Mouse (Mus musculus) CH12.LX (cell line): ENCODE measurements around the gene Cptp. TPM values are rescaled to one million over a fixed set of nuclear protein-coding genes. Genes with fewer than 3 reads are reported as not detected.
A peak's percentile ranks its signal among the peaks of the same experiment; 100 is the strongest.

Source experiments
- DNase-seq: peaks from one replicate; pipeline ENCODE4 v3.0.0-alpha.2; 2013; ENCODE audit errors: extremely low read depth
- H3K27ac ChIP-seq: 2 replicates; pipeline ENCODE4 v1.5.1; 2012; ENCODE audit warnings: low read depth, mild to moderate bottlenecking, control low read depth, moderate library complexity; ENCODE audit not compliant: insufficient read depth
- H3K27me3 ChIP-seq: replicated peaks from 2 replicates; pipeline ENCODE3; 2012; ENCODE audit warnings: inconsistent platforms
- H3K36me3 ChIP-seq, 2 experiments: replicated peaks in 1 of 2; 2 replicates each; pipeline versions ENCODE3 to v1.6.1; 2012; ENCODE audit warnings: inconsistent platforms in 1 of 2, low read length in 1 of 2, mild to moderate bottlenecking in 1 of 2, mixed read lengths in 1 of 2, moderate library complexity in 1 of 2; ENCODE audit not compliant: control insufficient read depth in 1 of 2, insufficient read depth in 1 of 2
- H3K4me1 ChIP-seq, 2 experiments: 2 replicates each; pipeline ENCODE4 v1.6.1; 2012; ENCODE audit warnings: inconsistent platforms in 1 of 2, moderate library complexity in 1 of 2; ENCODE audit not compliant: insufficient read depth in 2 of 2, control insufficient read depth in 1 of 2
- H3K4me2 ChIP-seq: 2 replicates; pipeline ENCODE4 v1.6.1; 2012; ENCODE audit warnings: low read depth, mild to moderate bottlenecking, control low read depth; ENCODE audit not compliant: poor library complexity, insufficient read depth, severe bottlenecking
- H3K4me3 ChIP-seq, 3 experiments: fragments of 150-350 bp in 1 of 3; sonication (generic) in 1 of 3; replicated peaks in 1 of 3; 2 replicates each; pipeline versions ENCODE3 to v1.5.1; 2011 to 2012; ENCODE audit warnings: low read depth in 2 of 3, low read length in 2 of 3, mild to moderate bottlenecking in 2 of 3, moderate library complexity in 2 of 3, control low read depth in 1 of 3, improper control_type of control experiment in 1 of 3, inconsistent platforms in 1 of 3, mixed read lengths in 1 of 3; ENCODE audit not compliant: poor library complexity in 1 of 3
- H3K79me2 ChIP-seq: replicated peaks from 2 replicates; pipeline ENCODE4 v1.6.1; 2012; ENCODE audit warnings: mild to moderate bottlenecking, moderate library complexity; ENCODE audit not compliant: control insufficient read depth, poor library complexity, insufficient read depth, severe bottlenecking; ENCODE audit errors: extremely low read depth
- H3K9ac ChIP-seq: 2 replicates; pipeline ENCODE4 v1.6.1; 2012; ENCODE audit warnings: low read depth, mild to moderate bottlenecking, control low read depth, moderate library complexity; ENCODE audit not compliant: insufficient read depth
- H3K9me3 ChIP-seq: replicated peaks from 2 replicates; pipeline ENCODE3; 2012; ENCODE audit warnings: low read length, inconsistent platforms, mixed read lengths
- BHLHE40 ChIP-seq: IDR thresholded peaks from 2 replicates; pipeline ENCODE4 v1.6.1; 2011; ENCODE audit warnings: mild to moderate bottlenecking, low read depth, low read length, improper control_type of control experiment
- CHD2 ChIP-seq: IDR thresholded peaks from 2 replicates; pipeline ENCODE4 v1.6.1; 2011; ENCODE audit warnings: low read length, improper control_type of control experiment
- CTCF ChIP-seq, 2 experiments: IDR thresholded peaks in 1 of 2; conservative IDR thresholded peaks in 1 of 2; 2 replicates each; pipeline ENCODE4 v1.5.1; 2011 to 2012; ENCODE audit warnings: low read depth in 2 of 2, low read length in 2 of 2, improper control_type of control experiment in 1 of 2, inconsistent platforms in 1 of 2, mild to moderate bottlenecking in 1 of 2, moderate library complexity in 1 of 2
- ELF1 ChIP-seq: IDR thresholded peaks from 2 replicates; pipeline ENCODE4 v1.6.1; 2014; ENCODE audit warnings: low read depth, mild to moderate bottlenecking, inconsistent platforms, low read length, improper control_type of control experiment
- JUND ChIP-seq: conservative IDR thresholded peaks from 2 replicates; pipeline ENCODE4 v1.6.1; 2011; ENCODE audit warnings: low read depth, low read length, improper control_type of control experiment
- KAT2A ChIP-seq: IDR thresholded peaks from 2 replicates; pipeline ENCODE4 v1.6.1; 2012; ENCODE audit warnings: low read length, improper control_type of control experiment, inconsistent platforms; ENCODE audit not compliant: insufficient replicate concordance
- MAFK ChIP-seq: IDR thresholded peaks from 2 replicates; pipeline ENCODE4 v1.6.1; 2011; ENCODE audit warnings: low read length, improper control_type of control experiment; ENCODE audit not compliant: insufficient replicate concordance
- MAX ChIP-seq: IDR thresholded peaks from 2 replicates; pipeline ENCODE4 v1.6.1; 2011; ENCODE audit warnings: low read length, improper control_type of control experiment
- MAZ ChIP-seq: IDR thresholded peaks from 2 replicates; pipeline ENCODE4 v1.6.1; 2012; ENCODE audit warnings: low read depth, mild to moderate bottlenecking, inconsistent platforms, low read length, improper control_type of control experiment, moderate library complexity
- MEF2A ChIP-seq: IDR thresholded peaks from 2 replicates; pipeline ENCODE4 v1.6.1; 2014; ENCODE audit warnings: low read depth, mild to moderate bottlenecking, inconsistent platforms, low read length, improper control_type of control experiment, borderline replicate concordance
- MXI1 ChIP-seq: IDR thresholded peaks from 2 replicates; pipeline ENCODE4 v1.6.1; 2011; ENCODE audit warnings: mild to moderate bottlenecking, low read depth, low read length, improper control_type of control experiment
- MYC ChIP-seq: IDR thresholded peaks from 2 replicates; pipeline ENCODE4 v1.6.1; 2011; ENCODE audit warnings: low read depth, mild to moderate bottlenecking, improper control_type of control experiment, low read length
- NRF1 ChIP-seq: IDR thresholded peaks from 2 replicates; pipeline ENCODE4 v1.6.1; 2014; ENCODE audit warnings: low read depth, mild to moderate bottlenecking, inconsistent platforms, low read length, improper control_type of control experiment, moderate library complexity
- PAX5 ChIP-seq: IDR thresholded peaks from 2 replicates; pipeline ENCODE4 v1.6.1; 2012; ENCODE audit warnings: low read length, inconsistent platforms, mixed read lengths
- RAD21 ChIP-seq: IDR thresholded peaks from 2 replicates; pipeline ENCODE4 v1.6.1; 2011; ENCODE audit warnings: low read depth, mild to moderate bottlenecking, low read length, improper control_type of control experiment, moderate library complexity
- RCOR1 ChIP-seq: conservative IDR thresholded peaks from 2 replicates; pipeline ENCODE4 v1.6.1; 2012; ENCODE audit warnings: low read depth, mild to moderate bottlenecking, inconsistent platforms, low read length, improper control_type of control experiment
- SIN3A ChIP-seq: IDR thresholded peaks from 2 replicates; pipeline ENCODE4 v1.6.1; 2012; ENCODE audit warnings: low read length, improper control_type of control experiment, inconsistent platforms
- SMC3 ChIP-seq: IDR thresholded peaks from 2 replicates; pipeline ENCODE4 v1.6.1; 2011; ENCODE audit warnings: low read depth, low read length, improper control_type of control experiment
- TBP ChIP-seq: conservative IDR thresholded peaks from 2 replicates; pipeline ENCODE4 v1.6.1; 2011; ENCODE audit warnings: low read depth, low read length, improper control_type of control experiment
- TCF12 ChIP-seq: IDR thresholded peaks from 2 replicates; pipeline ENCODE4 v1.6.1; 2014; ENCODE audit warnings: low read depth, mild to moderate bottlenecking, inconsistent platforms, low read length, improper control_type of control experiment
- USF1 ChIP-seq: IDR thresholded peaks from 2 replicates; pipeline ENCODE4 v1.6.1; 2014; ENCODE audit warnings: low read depth, mild to moderate bottlenecking, inconsistent platforms, low read length, improper control_type of control experiment
- ZMIZ1 ChIP-seq: IDR thresholded peaks from 2 replicates; pipeline ENCODE4 v1.6.1; 2012; ENCODE audit warnings: low read depth, mild to moderate bottlenecking, inconsistent platforms, low read length, improper control_type of control experiment
- dilution Hi-C: fragments of 300-500 bp; cut with MboI; formaldehyde crosslinking; loops from 2 replicates; pipeline ENCODE4 v1.14.3; 2020; ENCODE audit warnings: low sequenced_read_pairs; ENCODE audit not compliant: extremely low pct_unique_long_range_greater_than_20kb, extremely low pct_ligation_motif_present
- in situ Hi-C: fragments of 300-500 bp; cut with MboI; formaldehyde crosslinking; loops from 3 replicates; pipeline ENCODE4 v1.14.3; 2019; ENCODE audit warnings: low sequenced_read_pairs, low pct_ligation_motif_present, low pct_unique_long_range_greater_than_20kb, mixed read lengths
- polyA plus RNA-seq: library from polyadenylated mRNA; unstranded; fragments of >175 nt; gene quantifications from 2 replicates; pipeline ENCODE4 v1.2.1, GENCODE M21; 2012; ENCODE audit warnings: low read depth; ENCODE audit not compliant: insufficient read length
- total RNA-seq, 2 experiments: library from RNA; depleted of rRNA; stranded (reverse); fragments of 300-350 nt in 1 of 2; fragments of >200 nt in 1 of 2; gene quantifications; 2 replicates each; pipeline ENCODE4 v1.2.3; 2012 to 2014

Gene Cptp
- total and polyA plus RNA-seq, 3 experiments = 9.0 to 15.5 (median 12.1) TPM

DNA sequence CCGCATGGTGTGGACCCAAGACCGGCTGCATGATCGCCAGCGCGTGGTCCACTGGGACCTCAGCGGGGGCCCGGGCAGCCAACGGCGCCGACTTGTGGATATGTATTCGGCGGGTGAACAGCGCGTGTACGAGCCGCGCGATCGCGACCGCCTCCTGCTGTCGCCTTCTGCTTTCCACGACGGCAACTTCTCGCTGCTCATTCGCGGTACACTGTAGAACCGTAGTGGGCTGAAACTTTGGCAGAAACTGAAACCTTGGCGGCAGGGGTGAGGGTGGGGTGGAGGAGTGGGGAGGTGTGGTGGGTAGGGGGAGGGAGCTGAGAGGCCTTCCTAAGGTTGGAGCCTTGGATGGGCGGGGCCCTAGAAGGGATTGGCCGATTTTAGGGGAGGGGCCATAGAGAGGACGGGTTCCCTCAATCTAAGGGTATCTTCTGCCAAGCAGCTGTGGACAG is 28.2 kb downstream of the Cptp start:
- 0 out of 2 replicates have a peak, but pooled peaks have one; percentile 23 for TF ChIP-seq MAZ
- TF ChIP-seq CTCF (conservative IDR thresholded peaks at IDR 0.05 in 1 of 2, IDR thresholded peaks at IDR 0.05 in 1 of 2; ENCODE audit: low read depth in 2 of 2, low read length in 2 of 2) = peak in 1 of 2 experiments; percentile 53; a peak in 2 of 4 replicates
- no peak for TF ChIP-seq KAT2A
- peak; percentile 23 for TF ChIP-seq SMC3
- H3K4me3 ChIP-seq = peak overlapping the region in 1 of 3 experiments; percentile 76
- dilution Hi-C loops = no loop called here
- peaks cover 17 to 23% of the 10 kb centered on the region in 2 experiments for H3K36me3 ChIP-seq
- H3K4me2 ChIP-seq = peak overlapping the region; percentile 90
- no peaks in the 10 kb centered on the region for H3K79me2 ChIP-seq
- H3K4me1 ChIP-seq = peaks cover 18 to 28% of the 10 kb centered on the region in 2 experiments
- H3K9ac ChIP-seq = peak overlapping the region; percentile 71; the same call in 1 of the 2 replicates
- H3K27ac ChIP-seq = no peak overlapping the region
- no peaks in the 10 kb centered on the region for H3K27me3 ChIP-seq
- no peak for DNase-seq
- H3K9me3 ChIP-seq = peaks cover 3% of the 10 kb centered on the region
- in situ Hi-C loops = no loop called here

DNA sequence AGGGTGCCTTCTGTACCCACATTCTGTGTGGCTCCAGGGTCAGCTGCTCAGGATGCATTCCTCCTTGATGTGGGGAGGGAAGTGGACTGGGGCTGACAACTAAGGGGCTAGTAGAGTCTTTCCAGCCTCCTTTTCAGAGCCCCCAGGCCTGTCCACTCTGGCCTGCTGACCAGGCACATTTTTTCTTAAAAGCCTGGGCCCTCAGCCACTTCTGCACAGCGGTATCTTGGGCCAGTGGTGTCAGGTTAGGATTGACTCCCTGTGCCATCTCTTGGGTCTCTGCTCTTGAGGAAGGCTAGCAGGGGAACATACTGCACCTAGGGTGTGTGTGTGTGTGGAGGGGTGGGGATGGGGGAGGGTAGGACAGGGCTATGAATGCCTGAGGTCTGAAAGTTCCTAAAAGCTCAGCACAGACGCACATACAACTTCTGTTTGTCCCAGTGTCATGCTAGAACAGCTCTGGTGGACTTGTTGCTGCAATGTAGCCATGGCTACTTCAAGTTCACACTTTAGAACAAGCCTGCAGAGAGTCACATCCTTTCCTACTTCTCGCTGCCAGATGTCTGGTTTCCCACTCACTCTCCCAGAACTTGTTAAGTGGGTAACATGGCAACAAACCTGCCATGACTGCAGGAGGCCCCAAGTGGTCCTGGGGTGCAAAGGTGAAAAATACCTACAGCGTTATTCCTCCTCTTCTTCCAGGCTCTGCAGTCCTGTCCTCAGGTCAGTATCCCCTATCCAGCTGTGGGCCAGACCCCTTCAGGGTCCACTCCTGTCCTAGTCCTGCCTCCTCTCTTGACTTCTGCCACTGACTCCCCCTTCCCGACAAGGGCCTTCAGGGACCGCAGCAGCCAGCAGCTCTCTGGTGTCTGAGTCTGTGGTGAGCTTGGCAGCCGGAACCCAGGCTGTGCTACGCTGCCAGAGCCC is 28.9 kb downstream of the Cptp start:
- peaks cover 3% of the 10 kb centered on the region for H3K9me3 ChIP-seq
- peak overlapping the region; percentile 90 for H3K4me2 ChIP-seq
- no peaks in the 10 kb centered on the region for H3K79me2 ChIP-seq
- H3K36me3 ChIP-seq = peaks cover 17 to 23% of the 10 kb centered on the region in 2 experiments
- H3K27ac ChIP-seq = peak overlapping the region; percentile 65; the same call in 1 of the 2 replicates
- no peak for DNase-seq
- TF ChIP-seq MAZ (no peak), SIN3A (no peak), MXI1 (no peak), BHLHE40 (no peak), JUND (no peak)
- dilution Hi-C loops = no loop called here
- peak overlapping the region; percentile 71 for H3K9ac ChIP-seq
- in situ Hi-C loops = no loop called here
- peak overlapping the region; percentile 43 to 76 (median 68) for H3K4me3 ChIP-seq
- H3K27me3 ChIP-seq = no peaks in the 10 kb centered on the region
- H3K4me1 ChIP-seq = peaks cover 18 to 28% of the 10 kb centered on the region in 2 experiments

DNA sequence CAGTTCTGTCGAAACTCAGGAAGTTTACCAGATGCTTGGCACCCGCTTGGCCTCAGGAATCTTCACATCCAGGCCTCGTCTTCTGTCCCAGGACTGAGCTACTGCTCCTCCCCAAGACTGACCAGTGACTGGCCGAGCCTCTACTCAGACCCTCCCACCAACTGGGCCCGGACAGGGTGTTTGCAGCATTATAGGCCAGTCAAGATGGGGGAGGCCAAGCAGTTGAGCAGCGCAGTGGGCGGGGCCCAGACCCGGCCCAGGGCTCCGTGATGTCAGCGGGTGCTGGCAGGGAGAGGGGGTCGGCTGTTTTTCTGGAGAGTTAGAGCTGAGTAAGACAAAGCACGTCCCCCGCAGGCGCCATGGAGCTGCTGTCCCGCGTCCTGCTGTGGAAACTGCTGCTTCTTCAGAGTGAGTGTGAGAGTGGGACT is 29.7 kb downstream of the Cptp start, which contains the start of gene Mxra8:
Gene Mxra8 (plus strand): TSS at position 198 of the 428 bp plus-strand sequence.
- H3K9me3 ChIP-seq = peaks cover 3% of the 10 kb centered on the region
- no peaks in the 10 kb centered on the region for H3K27me3 ChIP-seq
- H3K4me3 ChIP-seq = peak within 1 kb of the TSS; percentile 43 to 76 (median 68)
- dilution Hi-C loops = no loop called here
- in situ Hi-C loops = loop anchor here (5.0 to 10.0 kb wide), 2 partner anchors 38 to 105 kb away; partner anchors contain the start of gene Ube2j2
- no peaks in the 10 kb centered on the region for H3K79me2 ChIP-seq
- H3K4me2 ChIP-seq = peak within 1 kb of the TSS; percentile 90
- peak; percentile 61 for DNase-seq
- peaks cover 18 to 28% of the 10 kb centered on the region in 2 experiments for H3K4me1 ChIP-seq
- peak within 1 kb of the TSS; percentile 71 for H3K9ac ChIP-seq
- H3K36me3 ChIP-seq = peaks cover 17 to 29% of the 10 kb centered on the region in 2 experiments
- H3K27ac ChIP-seq = peak within 1 kb of the TSS; percentile 65
- TF ChIP-seq ZMIZ1 (peak; percentile 45; the same call in 1 of the 2 replicates), MEF2A (peak; percentile 16; the same call in 1 of the 2 replicates), TBP (no peak), PAX5 (no peak), NRF1 (peak; percentile 13; the same call in 1 of the 2 replicates), JUND (no peak), TCF12 (no peak), MAX (no peak), ELF1 (no peak; the same call in 1 of the 2 replicates), USF1 (no peak), RCOR1 (no peak), MYC (no peak), CHD2 (no peak; the same call in none of the 2 replicates), RAD21 (no peak), BHLHE40 (no peak; the same call in 1 of the 2 replicates), MAFK (no peak), MXI1 (no peak; the same call in 1 of the 2 replicates)
